Mouse (Mus musculus) frontal cortex, adult (tissue): ENCODE measurements around the gene Hmgb3.

Source experiments
- ATAC-seq: cut with Nextera tagmentation; 2 replicates; pipeline ENCODE4 v1.9.2; 2017; ENCODE audit warnings: mild to moderate bottlenecking, moderate library complexity, mixed read lengths; ENCODE audit not compliant: low TSS enrichment

The Hmgb3 gene

GRCm38 (mm10) chrX:71589181-71589580 lies 33.5 kb downstream of the Hmgb3 start:
- no peak for ATAC-seq

- peak; percentile 72 for ATAC-seq
Observed at GRCm38 (mm10) chrX:71601052-71601611, 45.4 kb downstream of the Hmgb3 start.
